Mouse (Mus musculus) heart, embryonic 10.5 days (tissue): ENCODE results near the gene Arl6ip4. TPM values are rescaled to one million over a fixed set of nuclear protein-coding genes. Genes with fewer than 3 reads are reported as not detected.
A peak's percentile ranks its signal among the peaks of the same experiment; 100 is the strongest.

Experiments
- DNase-seq: peaks from one replicate; pipeline ENCODE4 v3.0.0-alpha.2; 2017; ENCODE audit warnings: low spot score
- H3K27ac ChIP-seq: fragments of 300-500 bp; sonication (generic); 2 replicates; pipeline ENCODE4 v1.5.1; 2016; ENCODE audit warnings: mild to moderate bottlenecking
- H3K27me3 ChIP-seq: fragments of 300-500 bp; sonication (generic); 2 replicates; pipeline ENCODE4 v1.6.1; 2016; ENCODE audit warnings: mild to moderate bottlenecking; ENCODE audit not compliant: poor library complexity, insufficient read depth, severe bottlenecking
- H3K36me3 ChIP-seq: fragments of 300-500 bp; sonication (generic); 2 replicates; pipeline ENCODE4 v1.6.1; 2016; ENCODE audit warnings: mild to moderate bottlenecking, moderate library complexity
- H3K4me1 ChIP-seq: fragments of 300-500 bp; sonication (generic); 2 replicates; pipeline ENCODE4 v1.6.1; 2016; ENCODE audit warnings: mild to moderate bottlenecking
- H3K4me3 ChIP-seq: fragments of 300-500 bp; sonication (generic); 2 replicates; pipeline ENCODE4 v1.5.1; 2016; ENCODE audit warnings: mild to moderate bottlenecking, moderate library complexity
- H3K9me3 ChIP-seq: fragments of 300-500 bp; sonication (generic); 2 replicates; pipeline ENCODE4 v1.6.1; 2016; ENCODE audit warnings: mild to moderate bottlenecking, moderate library complexity
- WGBS: fragments of 180-500 bp; shearing (Covaris S2); methylation state at CpG from one replicate; pipeline ENCODE4 v1.1.7; 2016; 5-methylcytosine and 5-hydroxymethylcytosine counted together
- polyA plus RNA-seq: library from polyadenylated mRNA; unstranded; fragments of >200 nt; fragmentation: Nextera tagmentation; extraction: Ambion mirVana; gene quantifications from 2 replicates; pipeline ENCODE4 v1.2.1, GENCODE M21; 2016

Arl6ip4 gene
- polyA plus RNA-seq, 1 experiment from 2014 or later: 116 TPM

GRCm38 (mm10) chr5:124125093-124125492, 9.2 kb downstream of the Arl6ip4 start:
- no peak for DNase-seq
- H3K4me3 ChIP-seq: no peak overlapping the region
- no peaks in the 10 kb centered on the region for H3K27me3 ChIP-seq
- no peaks in the 10 kb centered on the region for H3K9me3 ChIP-seq
- no peak overlapping the region for H3K27ac ChIP-seq
- 79% methylated on average over 11 of the region's 11 CpGs for WGBS
- peaks cover 20% of the 10 kb centered on the region; the same call in 1 of the 2 replicates for H3K4me1 ChIP-seq
- peaks cover 98% of the 10 kb centered on the region for H3K36me3 ChIP-seq

GRCm38 (mm10) chr5:124134261-124134660, 18.4 kb downstream of the Arl6ip4 start:
- H3K4me1 ChIP-seq: 0 out of 2 replicates have a peak, but pooled peaks cover 7% of the 10 kb centered on the region
- no peak overlapping the region for H3K4me3 ChIP-seq
- DNase-seq: no peak
- peaks cover 90% of the 10 kb centered on the region for H3K36me3 ChIP-seq
- WGBS: 85% methylated on average over 5 of the region's 5 CpGs
- H3K27me3 ChIP-seq: no peaks in the 10 kb centered on the region
- H3K27ac ChIP-seq: no peak overlapping the region
- no peaks in the 10 kb centered on the region for H3K9me3 ChIP-seq

GRCm38 (mm10) chr5:124138066-124138465, 22.2 kb downstream of the Arl6ip4 start:
- Histone ChIP-seq H3K36me3 (peaks cover 83% of the 10 kb centered on the region), H3K9me3 (no peaks in the 10 kb centered on the region), H3K27ac (no peak overlapping the region; the same call in 1 of the 2 replicates), H3K27me3 (no peaks in the 10 kb centered on the region), H3K4me1 (0 out of 2 replicates have a peak, but pooled peaks cover 7% of the 10 kb centered on the region), H3K4me3 (no peak overlapping the region)
- WGBS: 71% methylated on average over 7 of the region's 7 CpGs
- DNase-seq: no peak

- no peak overlapping the region for H3K4me3 ChIP-seq
- H3K9me3 ChIP-seq: no peaks in the 10 kb centered on the region
- H3K36me3 ChIP-seq: peaks cover 51% of the 10 kb centered on the region
- H3K27ac ChIP-seq: no peak overlapping the region
- peaks cover 18% of the 10 kb centered on the region for H3K4me1 ChIP-seq
- 49% methylated on average over 5 of the region's 5 CpGs for WGBS
- no peak for DNase-seq
- H3K27me3 ChIP-seq: no peaks in the 10 kb centered on the region
These were observed 33.1 kb downstream of the Arl6ip4 start for GRCm38 (mm10) chr5:124149028-124149427.

- no peaks in the 10 kb centered on the region for H3K27me3 ChIP-seq
- H3K27ac ChIP-seq: no peak overlapping the region
- H3K36me3 ChIP-seq: peaks cover 39% of the 10 kb centered on the region
- H3K9me3 ChIP-seq: no peaks in the 10 kb centered on the region
- 66% methylated on average over 7 of the region's 7 CpGs for WGBS
- no peak for DNase-seq
- H3K4me1 ChIP-seq: peaks cover 18% of the 10 kb centered on the region
- no peak overlapping the region for H3K4me3 ChIP-seq
These were observed 35.0 kb downstream of the Arl6ip4 start for GRCm38 (mm10) chr5:124150895-124151294.

- H3K9me3 ChIP-seq: no peaks in the 10 kb centered on the region
- H3K27ac ChIP-seq: no peak overlapping the region
- H3K4me1 ChIP-seq: peaks cover 14% of the 10 kb centered on the region
- no peak overlapping the region for H3K4me3 ChIP-seq
- H3K27me3 ChIP-seq: no peaks in the 10 kb centered on the region
- DNase-seq: no peak
- peaks cover 30% of the 10 kb centered on the region for H3K36me3 ChIP-seq
- WGBS: 80% methylated on average over 4 of the region's 4 CpGs
These were observed 36.8 kb downstream of the Arl6ip4 start for GRCm38 (mm10) chr5:124152734-124153133.

- no peaks in the 10 kb centered on the region for H3K27me3 ChIP-seq
- peaks cover 39% of the 10 kb centered on the region for H3K4me1 ChIP-seq
- peaks cover 17% of the 10 kb centered on the region for H3K36me3 ChIP-seq
- H3K9me3 ChIP-seq: no peaks in the 10 kb centered on the region
- DNase-seq: no peak
- WGBS: 55% methylated on average over 5 of the region's 5 CpGs
- no peak overlapping the region for H3K4me3 ChIP-seq
- no peak overlapping the region for H3K27ac ChIP-seq
These were observed 40.1 kb downstream of the Arl6ip4 start for GRCm38 (mm10) chr5:124155943-124156342.

- no peaks in the 10 kb centered on the region for H3K27me3 ChIP-seq
- 48% methylated on average over 4 of the region's 4 CpGs for WGBS
- no peaks in the 10 kb centered on the region for H3K9me3 ChIP-seq
- H3K4me1 ChIP-seq: peaks cover 57% of the 10 kb centered on the region
- DNase-seq: no peak
- H3K36me3 ChIP-seq: no peaks in the 10 kb centered on the region
- H3K27ac ChIP-seq: peak overlapping the region; percentile 71; the same call in 1 of the 2 replicates
- no peak overlapping the region; the same call in 1 of the 2 replicates for H3K4me3 ChIP-seq
These were observed 42.4 kb downstream of the Arl6ip4 start for GRCm38 (mm10) chr5:124158305-124158704.

GRCm38 (mm10) chr5:124159453-124159852, 43.6 kb downstream of the Arl6ip4 start:
- H3K4me1 ChIP-seq: peaks cover 61% of the 10 kb centered on the region
- no peak overlapping the region for H3K4me3 ChIP-seq
- no peak for DNase-seq
- H3K27me3 ChIP-seq: no peaks in the 10 kb centered on the region
- 30% methylated on average over 7 of the region's 7 CpGs for WGBS
- H3K27ac ChIP-seq: peak overlapping the region; percentile 71
- no peaks in the 10 kb centered on the region for H3K9me3 ChIP-seq
- H3K36me3 ChIP-seq: no peaks in the 10 kb centered on the region

GRCm38 (mm10) chr5:124161831-124162230, 45.9 kb downstream of the Arl6ip4 start:
- Histone ChIP-seq H3K36me3 (no peaks in the 10 kb centered on the region), H3K27me3 (no peaks in the 10 kb centered on the region), H3K9me3 (no peaks in the 10 kb centered on the region), H3K4me3 (0 out of 2 replicates have a peak overlapping the region, but pooled peaks have one; percentile 4), H3K27ac (peak overlapping the region; percentile 76), H3K4me1 (peaks cover 84% of the 10 kb centered on the region)
- WGBS: 18% methylated on average over 10 of the region's 10 CpGs
- peak; percentile 93 for DNase-seq

GRCm38 (mm10) chr5:124162577-124162976, 46.7 kb downstream of the Arl6ip4 start:
- 49% methylated on average over 5 of the region's 5 CpGs for WGBS
- no peaks in the 10 kb centered on the region for H3K27me3 ChIP-seq
- peak overlapping the region; percentile 76 for H3K27ac ChIP-seq
- peaks cover 91% of the 10 kb centered on the region for H3K4me1 ChIP-seq
- peak; percentile 85 for DNase-seq
- no peaks in the 10 kb centered on the region for H3K9me3 ChIP-seq
- H3K36me3 ChIP-seq: no peaks in the 10 kb centered on the region
- 0 out of 2 replicates have a peak overlapping the region, but pooled peaks have one; percentile 4 for H3K4me3 ChIP-seq

- DNase-seq: no peak
- Histone ChIP-seq H3K27ac (peak overlapping the region; percentile 76; the same call in 1 of the 2 replicates), H3K4me3 (no peak overlapping the region), H3K4me1 (peaks cover 93% of the 10 kb centered on the region), H3K9me3 (no peaks in the 10 kb centered on the region), H3K36me3 (no peaks in the 10 kb centered on the region), H3K27me3 (no peaks in the 10 kb centered on the region)
- 83% methylated on average over 11 of the region's 11 CpGs for WGBS
These were observed 47.6 kb downstream of the Arl6ip4 start for GRCm38 (mm10) chr5:124163445-124163844.

GRCm38 (mm10) chr5:124165622-124166570, 50.0 kb downstream of the Arl6ip4 start:
- Histone ChIP-seq H3K4me3 (0 out of 2 replicates have a peak overlapping the region, but pooled peaks have one; percentile 9), H3K4me1 (peaks cover 88% of the 10 kb centered on the region), H3K36me3 (no peaks in the 10 kb centered on the region), H3K27me3 (no peaks in the 10 kb centered on the region), H3K27ac (peak overlapping the region; percentile 75), H3K9me3 (no peaks in the 10 kb centered on the region)
- WGBS: 32% methylated on average over 15 of the region's 15 CpGs
- no peak for DNase-seq
